Mouse (Mus musculus) limb, embryonic 12.5 days (tissue): ENCODE results near the gene Lrig2. TPM values are rescaled to one million over a fixed set of nuclear protein-coding genes. Genes with fewer than 3 reads are reported as not detected.

Source experiments
- polyA plus RNA-seq: library from polyadenylated mRNA; unstranded; fragments of >200 nt; fragmentation: Nextera tagmentation; extraction: Ambion mirVana; gene quantifications from 2 replicates; pipeline ENCODE4 v1.2.1, GENCODE M21; 2016

Gene Lrig2
- polyA plus RNA-seq, 1 experiment from 2014 or later, result 27.6 TPM

Other genes starting within 250 kb of the Lrig2 start
- gene Slc16a1, start 126.8 kb upstream of the Lrig2 start, polyA plus RNA-seq, result 44.6 and 45.3 TPM in 2 replicates